Mouse (Mus musculus): Measurements from ENCODE around the gene Crtc3. TPM values are rescaled to one million over a fixed set of nuclear protein-coding genes. Genes with fewer than 3 reads are reported as not detected.

Crtc3 gene
- polyA plus RNA-seq, 1 experiment from 2014 or later: 18.5 TPM

DNA sequence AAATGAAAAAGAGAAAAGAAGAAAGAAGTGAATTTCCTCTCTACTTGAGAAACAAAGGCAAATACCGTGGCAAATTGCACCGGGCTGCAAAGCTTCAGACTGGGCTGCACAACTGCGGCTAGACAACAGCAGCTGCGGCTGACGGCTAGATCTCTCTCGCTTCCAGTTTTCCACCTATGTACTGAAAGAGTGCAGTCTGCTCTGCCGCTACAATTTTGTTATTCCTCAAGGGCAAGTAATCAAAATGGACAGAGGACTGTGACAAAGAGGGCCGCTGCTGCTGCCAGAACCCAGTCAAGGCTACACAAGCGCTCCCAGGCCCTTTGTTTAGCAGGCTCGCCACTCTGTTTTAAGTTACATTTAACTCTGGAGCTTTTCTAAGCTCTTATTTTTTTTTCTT is 35.6 kb downstream of the Crtc3 start:
- ATAC-seq (ENCODE audit: insufficient number of reproducible peaks, insufficient read depth, low FRiP score, low read depth): no peak
- no peaks in the 10 kb centered on the region for H3K36me3 ChIP-seq (ENCODE audit: control insufficient read depth, insufficient read depth, low read length)
- no peaks in the 10 kb centered on the region for H3K9me3 ChIP-seq (ENCODE audit: control insufficient read depth, low read length)
- peak overlapping the region; percentile 50 to 66 for H3K27ac ChIP-seq (replicated peaks in 1 of 2; ENCODE audit: control insufficient read depth in 1 of 2, insufficient read depth in 1 of 2, low read depth in 2 of 2, low read length in 2 of 2)
- peaks cover 36 to 62% of the 10 kb centered on the region in 2 experiments for H3K4me1 ChIP-seq (ENCODE audit: control insufficient read depth in 2 of 2, insufficient read depth in 2 of 2, low read length in 2 of 2)
- 67% methylated on average over 10 of the region's 10 CpGs for WGBS
- H3K4me3 ChIP-seq (ENCODE audit: control insufficient read depth in 1 of 2, insufficient read depth in 1 of 2, low read depth in 1 of 2, low read length in 2 of 2): no peak overlapping the region
- no peak overlapping the region for H3K9ac ChIP-seq (ENCODE audit: low read length)
- H3K27me3 ChIP-seq (ENCODE audit: control insufficient read depth, insufficient read depth, low read length): no peaks in the 10 kb centered on the region
- H3K4me2 ChIP-seq (ENCODE audit: low read length): no peak overlapping the region

DNA sequence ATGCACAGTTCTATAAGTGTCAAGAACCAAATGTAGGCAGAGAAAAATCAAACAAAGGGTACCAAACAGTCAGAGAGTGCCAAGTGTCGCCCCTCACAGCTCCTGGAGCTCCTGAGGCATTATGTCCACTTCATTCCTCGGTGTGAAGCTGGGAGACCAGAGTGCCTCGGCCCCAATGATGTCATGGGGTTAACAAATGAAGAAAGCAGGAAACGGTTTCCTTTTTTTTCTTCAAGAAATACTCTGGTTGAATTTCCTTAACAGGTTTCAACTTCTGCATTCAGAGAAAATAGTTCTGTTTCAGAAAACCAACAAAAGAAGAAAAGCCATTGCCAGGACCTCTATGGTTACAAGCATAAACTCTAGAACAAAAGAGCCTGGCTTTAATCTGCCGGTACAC is 36.4 kb downstream of the Crtc3 start:
- peak overlapping the region; percentile 35 to 66; a peak in 2 of 4 replicates for H3K27ac ChIP-seq (replicated peaks in 1 of 2; ENCODE audit: control insufficient read depth in 1 of 2, insufficient read depth in 1 of 2, low read depth in 2 of 2, low read length in 2 of 2)
- 52% methylated on average over 5 of the region's 5 CpGs for WGBS
- H3K4me1 ChIP-seq (ENCODE audit: control insufficient read depth in 2 of 2, insufficient read depth in 2 of 2, low read length in 2 of 2): peaks cover 28 to 62% of the 10 kb centered on the region in 2 experiments
- H3K9me3 ChIP-seq (ENCODE audit: control insufficient read depth, low read length): no peaks in the 10 kb centered on the region
- ATAC-seq (ENCODE audit: insufficient number of reproducible peaks, insufficient read depth, low FRiP score, low read depth): no peak
- H3K4me3 ChIP-seq (ENCODE audit: control insufficient read depth in 1 of 2, insufficient read depth in 1 of 2, low read depth in 1 of 2, low read length in 2 of 2): no peak overlapping the region
- no peak overlapping the region for H3K9ac ChIP-seq (ENCODE audit: low read length)
- H3K27me3 ChIP-seq (ENCODE audit: control insufficient read depth, insufficient read depth, low read length): no peaks in the 10 kb centered on the region
- H3K4me2 ChIP-seq (ENCODE audit: low read length): no peak overlapping the region
- no peaks in the 10 kb centered on the region for H3K36me3 ChIP-seq (ENCODE audit: control insufficient read depth, insufficient read depth, low read length)

DNA sequence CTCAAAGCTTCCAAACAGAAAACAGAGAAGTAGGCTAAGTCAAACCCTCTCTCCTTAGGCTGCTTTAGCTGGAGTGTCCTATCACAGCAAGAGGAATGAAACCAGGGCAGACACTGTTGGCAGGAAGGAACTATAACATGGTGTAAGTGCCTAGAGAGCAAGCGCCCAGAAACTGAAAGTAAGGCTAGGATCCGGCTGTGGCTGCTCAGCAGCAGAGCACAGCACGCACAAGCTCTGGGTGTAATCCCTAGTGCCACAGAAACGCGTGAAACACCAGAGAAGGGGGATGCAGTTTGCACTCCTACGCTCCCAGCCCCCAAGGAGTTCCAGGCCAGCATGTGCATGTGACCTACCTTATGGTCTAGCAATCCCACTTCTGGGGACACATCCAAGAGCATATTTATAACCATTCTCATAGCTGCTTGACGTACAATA is 41.2 kb downstream of the Crtc3 start:
- Histone ChIP-seq H3K4me3 (ENCODE audit: control insufficient read depth in 1 of 2, insufficient read depth in 1 of 2, low read depth in 1 of 2, low read length in 2 of 2) (0 out of 4 replicates have a peak overlapping the region, but pooled peaks of 1 of the 2 experiments have one; percentile 10), H3K36me3 (ENCODE audit: control insufficient read depth, insufficient read depth, low read length) (no peaks in the 10 kb centered on the region), H3K9ac (ENCODE audit: low read length) (peak overlapping the region; percentile 25; the same call in 1 of the 2 replicates), H3K27ac (replicated peaks in 1 of 2; ENCODE audit: control insufficient read depth in 1 of 2, insufficient read depth in 1 of 2, low read depth in 2 of 2, low read length in 2 of 2) (peak overlapping the region; percentile 38 to 64; a peak in 2 of 4 replicates), H3K9me3 (ENCODE audit: control insufficient read depth, low read length) (no peaks in the 10 kb centered on the region), H3K4me2 (ENCODE audit: low read length) (peak overlapping the region; percentile 46), H3K4me1 (ENCODE audit: control insufficient read depth in 2 of 2, insufficient read depth in 2 of 2, low read length in 2 of 2) (peaks cover 16 to 36% of the 10 kb centered on the region in 2 experiments), H3K27me3 (ENCODE audit: control insufficient read depth, insufficient read depth, low read length) (no peaks in the 10 kb centered on the region)
- 61% methylated on average over 7 of the region's 7 CpGs for WGBS
- no peak for ATAC-seq (ENCODE audit: insufficient number of reproducible peaks, insufficient read depth, low FRiP score, low read depth)

DNA sequence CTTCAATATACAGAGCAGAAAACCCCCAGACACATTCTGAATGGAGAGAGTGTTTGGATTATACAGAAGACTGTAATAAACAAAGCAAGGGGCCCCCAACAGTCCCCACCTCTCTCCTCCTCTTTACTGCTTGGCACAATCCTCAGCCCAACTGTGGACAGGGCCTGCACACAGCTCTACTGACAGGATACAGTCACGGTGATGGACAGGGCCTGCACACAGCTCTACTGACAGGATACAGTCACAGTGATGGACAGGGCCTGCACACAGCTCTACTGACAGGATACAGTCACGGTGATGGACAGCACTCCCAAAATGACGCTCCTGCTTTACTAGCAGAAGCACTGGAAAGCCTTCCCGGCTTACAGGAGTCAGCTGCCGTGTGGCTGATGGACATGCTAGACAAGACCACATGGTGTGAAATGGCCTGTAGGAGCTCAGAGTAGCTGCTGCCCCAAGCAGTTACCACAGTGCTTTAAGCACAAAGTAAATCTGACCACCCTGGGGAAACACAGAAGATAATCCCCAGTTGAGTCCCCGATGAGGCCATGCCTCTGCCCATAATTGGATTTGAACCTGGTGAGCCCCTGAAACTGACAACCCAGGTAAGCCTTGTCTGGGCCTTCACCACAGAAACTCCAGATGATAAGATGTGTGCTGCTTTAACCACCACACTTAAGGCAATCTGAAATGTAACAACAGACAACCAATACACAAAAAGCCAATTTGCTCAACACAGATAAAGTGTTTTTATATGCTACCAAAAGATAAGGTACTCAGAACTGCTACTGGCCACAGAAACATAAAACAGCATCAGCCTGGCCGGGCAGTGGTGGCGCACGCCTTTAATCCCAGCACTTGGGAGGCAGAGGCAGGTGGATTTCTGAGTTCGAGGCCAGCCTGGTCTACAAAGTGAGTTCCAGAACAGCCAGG is 42.3 kb downstream of the Crtc3 start:
- no peak for ATAC-seq (ENCODE audit: insufficient number of reproducible peaks, insufficient read depth, low FRiP score, low read depth)
- no peak overlapping the region for H3K27ac ChIP-seq (replicated peaks in 1 of 2; ENCODE audit: control insufficient read depth in 1 of 2, insufficient read depth in 1 of 2, low read depth in 2 of 2, low read length in 2 of 2)
- H3K36me3 ChIP-seq (ENCODE audit: control insufficient read depth, insufficient read depth, low read length): no peaks in the 10 kb centered on the region
- H3K4me3 ChIP-seq (ENCODE audit: control insufficient read depth in 1 of 2, insufficient read depth in 1 of 2, low read depth in 1 of 2, low read length in 2 of 2): no peak overlapping the region
- H3K4me1 ChIP-seq (ENCODE audit: control insufficient read depth in 2 of 2, insufficient read depth in 2 of 2, low read length in 2 of 2): peaks cover 22 to 42% of the 10 kb centered on the region in 2 experiments
- H3K27me3 ChIP-seq (ENCODE audit: control insufficient read depth, insufficient read depth, low read length): no peaks in the 10 kb centered on the region
- H3K9me3 ChIP-seq (ENCODE audit: control insufficient read depth, low read length): no peaks in the 10 kb centered on the region
- no peak overlapping the region for H3K9ac ChIP-seq (ENCODE audit: low read length)
- H3K4me2 ChIP-seq (ENCODE audit: low read length): no peak overlapping the region
- WGBS: 53% methylated on average over 10 of the region's 10 CpGs

DNA sequence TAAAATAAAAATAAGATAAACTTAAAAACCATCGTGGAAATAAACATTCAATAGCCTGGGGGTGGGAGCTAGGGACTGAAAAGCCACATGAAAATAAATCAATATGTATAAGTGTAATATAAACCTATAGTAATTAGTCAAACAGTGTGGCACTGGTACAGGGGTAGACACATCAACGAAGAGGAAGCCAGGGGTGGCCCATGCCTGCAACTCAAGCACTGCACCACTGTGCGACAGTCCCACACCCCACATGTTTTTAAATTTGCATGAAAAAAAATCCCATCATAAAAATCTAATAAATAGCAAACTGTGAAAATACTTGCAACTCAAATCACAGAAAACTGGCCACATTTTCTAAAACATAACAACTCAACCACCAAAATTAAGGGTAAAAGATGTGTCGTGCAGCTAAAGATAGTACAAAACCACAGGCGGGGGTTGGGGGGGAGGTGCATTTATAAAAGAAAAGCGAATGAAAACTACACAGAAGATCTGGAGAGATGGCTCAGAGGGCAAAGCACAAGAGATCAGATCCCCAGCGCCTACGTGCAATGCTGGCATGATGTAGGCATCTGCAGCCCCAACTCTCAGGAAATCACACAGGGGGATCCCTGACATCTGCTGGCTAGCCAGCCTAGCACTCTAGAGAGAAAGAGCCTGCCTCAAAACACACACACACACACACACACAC is 45.6 kb downstream of the Crtc3 start:
- no peak overlapping the region for H3K4me3 ChIP-seq (ENCODE audit: control insufficient read depth in 1 of 2, insufficient read depth in 1 of 2, low read depth in 1 of 2, low read length in 2 of 2)
- no peak for ATAC-seq (ENCODE audit: insufficient number of reproducible peaks, insufficient read depth, low FRiP score, low read depth)
- H3K9me3 ChIP-seq (ENCODE audit: control insufficient read depth, low read length): no peaks in the 10 kb centered on the region
- H3K27ac ChIP-seq (replicated peaks in 1 of 2; ENCODE audit: control insufficient read depth in 1 of 2, insufficient read depth in 1 of 2, low read depth in 2 of 2, low read length in 2 of 2): no peak overlapping the region
- WGBS: 70% methylated on average over 8 of the region's 8 CpGs
- H3K4me2 ChIP-seq (ENCODE audit: low read length): no peak overlapping the region
- H3K36me3 ChIP-seq (ENCODE audit: control insufficient read depth, insufficient read depth, low read length): no peaks in the 10 kb centered on the region
- H3K4me1 ChIP-seq (ENCODE audit: control insufficient read depth in 2 of 2, insufficient read depth in 2 of 2, low read length in 2 of 2): peaks cover 22 to 45% of the 10 kb centered on the region in 2 experiments
- H3K27me3 ChIP-seq (ENCODE audit: control insufficient read depth, insufficient read depth, low read length): no peaks in the 10 kb centered on the region
- H3K9ac ChIP-seq (ENCODE audit: low read length): no peak overlapping the region

DNA sequence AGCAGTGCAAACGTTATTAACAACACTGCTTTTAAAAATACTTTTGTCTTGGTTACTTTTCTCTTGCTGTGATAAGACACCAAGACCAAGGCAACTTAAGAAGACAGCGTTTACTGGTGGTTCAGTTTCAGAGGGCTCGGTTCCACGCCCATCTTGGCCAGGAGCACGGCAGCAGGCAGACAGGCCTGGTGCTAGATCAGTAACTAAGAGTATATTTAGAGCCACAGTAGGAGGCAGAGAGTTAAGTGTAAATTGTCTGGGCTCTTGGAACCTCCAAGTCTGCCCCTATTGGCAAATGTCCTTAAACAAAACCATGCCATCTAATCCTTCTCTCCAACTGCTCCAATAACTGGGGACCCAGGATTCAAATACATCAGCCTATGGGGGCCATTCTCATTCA is 46.1 kb downstream of the Crtc3 start:
- Histone ChIP-seq H3K36me3 (ENCODE audit: control insufficient read depth, insufficient read depth, low read length) (no peaks in the 10 kb centered on the region), H3K27me3 (ENCODE audit: control insufficient read depth, insufficient read depth, low read length) (no peaks in the 10 kb centered on the region), H3K9ac (ENCODE audit: low read length) (no peak overlapping the region), H3K4me1 (ENCODE audit: control insufficient read depth in 2 of 2, insufficient read depth in 2 of 2, low read length in 2 of 2) (peaks cover 22 to 41% of the 10 kb centered on the region in 2 experiments), H3K4me2 (ENCODE audit: low read length) (no peak overlapping the region), H3K27ac (replicated peaks in 1 of 2; ENCODE audit: control insufficient read depth in 1 of 2, insufficient read depth in 1 of 2, low read depth in 2 of 2, low read length in 2 of 2) (0 out of 4 replicates have a peak overlapping the region, but pooled peaks have one; percentile 7 to 40), H3K9me3 (ENCODE audit: control insufficient read depth, low read length) (no peaks in the 10 kb centered on the region), H3K4me3 (ENCODE audit: control insufficient read depth in 1 of 2, insufficient read depth in 1 of 2, low read depth in 1 of 2, low read length in 2 of 2) (no peak overlapping the region)
- WGBS: 34% methylated on average over 5 of the region's 5 CpGs
- no peak for ATAC-seq (ENCODE audit: insufficient number of reproducible peaks, insufficient read depth, low FRiP score, low read depth)

DNA sequence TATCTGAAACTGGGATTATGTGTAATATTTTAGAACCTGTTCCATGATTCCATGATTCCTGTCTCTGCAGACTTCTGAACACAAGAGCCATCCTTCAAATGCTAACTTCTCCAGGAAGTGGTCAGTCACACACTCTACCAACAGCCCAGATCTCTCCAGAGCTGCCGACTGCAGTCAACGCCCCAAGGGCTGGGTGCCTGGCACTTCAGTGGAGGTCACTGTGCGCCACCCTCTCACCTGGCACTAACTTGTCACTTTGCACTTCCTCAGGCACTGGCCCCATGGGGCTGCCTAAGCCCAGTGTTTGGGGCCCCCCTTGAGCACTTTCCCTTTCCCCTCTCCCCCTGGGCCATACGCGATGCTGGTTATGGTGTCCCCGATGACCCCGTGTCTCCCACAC is 46.8 kb downstream of the Crtc3 start:
- Histone ChIP-seq H3K4me2 (ENCODE audit: low read length) (no peak overlapping the region), H3K36me3 (ENCODE audit: control insufficient read depth, insufficient read depth, low read length) (no peaks in the 10 kb centered on the region), H3K27ac (replicated peaks in 1 of 2; ENCODE audit: control insufficient read depth in 1 of 2, insufficient read depth in 1 of 2, low read depth in 2 of 2, low read length in 2 of 2) (0 out of 4 replicates have a peak overlapping the region, but pooled peaks have one; percentile 7 to 40), H3K9ac (ENCODE audit: low read length) (0 out of 2 replicates have a peak overlapping the region, but pooled peaks have one; percentile 16), H3K4me1 (ENCODE audit: control insufficient read depth in 2 of 2, insufficient read depth in 2 of 2, low read length in 2 of 2) (peaks cover 26 to 42% of the 10 kb centered on the region in 2 experiments), H3K9me3 (ENCODE audit: control insufficient read depth, low read length) (no peaks in the 10 kb centered on the region), H3K4me3 (ENCODE audit: control insufficient read depth in 1 of 2, insufficient read depth in 1 of 2, low read depth in 1 of 2, low read length in 2 of 2) (no peak overlapping the region), H3K27me3 (ENCODE audit: control insufficient read depth, insufficient read depth, low read length) (no peaks in the 10 kb centered on the region)
- 61% methylated on average over 7 of the region's 7 CpGs for WGBS
- ATAC-seq (ENCODE audit: insufficient number of reproducible peaks, insufficient read depth, low FRiP score, low read depth): no peak
